Mouse (Mus musculus): ENCODE measurements around the gene 1700023F06Rik. TPM values are rescaled to one million over a fixed set of nuclear protein-coding genes. Genes with fewer than 3 reads are reported as not detected.
A peak's percentile ranks its signal among the peaks of the same experiment; 100 is the strongest.

The 1700023F06Rik gene
- 9.4 and 10.0 TPM in 2 replicates for polyA plus RNA-seq (2012; rRNA removed)

GRCm38 (mm10) chr11:103208458-103208857, at the start of gene 1700023F06Rik:
1700023F06Rik (minus strand) TSS chr11:103208558.
- WGBS = 97% methylated on average over 3 of the region's 3 CpGs
- TF ChIP-seq POLR2A (IDR thresholded peaks at IDR 0.05; ENCODE audit: borderline replicate concordance, insufficient read depth, low read length) (no peak), CTCF (IDR thresholded peaks at IDR 0.05; ENCODE audit: borderline replicate concordance, insufficient read depth, low read depth, low read length) (no peak)
- DNase-seq = no peak
- no peak within 1 kb of the TSS for H3K4me3 ChIP-seq (replicated peaks; ENCODE audit: insufficient read depth, low read depth, low read length)
- H3K4me1 ChIP-seq (ENCODE audit: control insufficient read depth, insufficient read depth, low read length) = no peaks in the 10 kb centered on the region
- no peak within 1 kb of the TSS for H3K27ac ChIP-seq (ENCODE audit: insufficient read depth, low read length)
- no peaks in the 10 kb centered on the region for H3K27me3 ChIP-seq (ENCODE audit: control insufficient read depth, insufficient read depth, low read length)

DNA sequence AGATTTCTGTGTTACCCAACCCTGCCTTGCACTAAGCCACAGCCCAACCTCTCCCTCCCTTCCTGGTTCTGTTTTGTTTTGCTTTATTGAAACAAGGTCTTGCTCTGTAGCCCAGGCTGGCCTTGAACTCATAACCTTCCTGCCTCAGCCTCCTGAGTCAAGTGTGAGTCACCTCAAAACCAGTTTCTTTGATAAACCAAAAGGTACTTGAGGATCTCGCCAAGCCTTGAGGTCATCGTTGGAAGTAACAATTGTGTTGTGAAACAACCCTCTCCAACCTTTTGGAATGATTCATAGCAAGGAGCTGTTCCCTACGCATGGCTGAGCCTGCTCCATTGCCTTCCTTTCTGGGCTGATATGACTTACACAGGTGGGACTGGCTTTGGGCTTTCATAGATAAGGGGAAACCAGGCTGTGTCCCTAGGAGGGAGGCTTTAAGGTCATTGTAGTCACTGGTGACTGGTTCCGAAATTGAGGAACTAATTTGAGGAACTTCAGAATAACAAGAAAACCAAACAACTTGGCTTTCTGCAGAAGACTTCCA, 49.7 kb upstream of the 1700023F06Rik start:
- DNase-seq = no peak
- Histone ChIP-seq H3K4me3 (replicated peaks; ENCODE audit: insufficient read depth, low read depth, low read length) (no peak overlapping the region), H3K27ac (ENCODE audit: insufficient read depth, low read length) (no peak overlapping the region), H3K4me1 (ENCODE audit: control insufficient read depth, insufficient read depth, low read length) (peaks cover 10% of the 10 kb centered on the region; the same call in 1 of the 2 replicates), H3K27me3 (ENCODE audit: control insufficient read depth, insufficient read depth, low read length) (no peaks in the 10 kb centered on the region)
- 95% methylated on average over 4 of the region's 4 CpGs for WGBS
- TF ChIP-seq POLR2A (IDR thresholded peaks at IDR 0.05; ENCODE audit: borderline replicate concordance, insufficient read depth, low read length) (no peak), CTCF (IDR thresholded peaks at IDR 0.05; ENCODE audit: borderline replicate concordance, insufficient read depth, low read depth, low read length) (no peak)

GRCm38 (mm10) chr11:103253605-103254004, 45.2 kb upstream of the 1700023F06Rik start:
- Histone ChIP-seq H3K27me3 (ENCODE audit: control insufficient read depth, insufficient read depth, low read length) (no peaks in the 10 kb centered on the region), H3K4me1 (ENCODE audit: control insufficient read depth, insufficient read depth, low read length) (peaks cover 5% of the 10 kb centered on the region; the same call in 1 of the 2 replicates), H3K4me3 (replicated peaks; ENCODE audit: insufficient read depth, low read depth, low read length) (no peak overlapping the region), H3K27ac (ENCODE audit: insufficient read depth, low read length) (no peak overlapping the region)
- no peak for TF ChIP-seq POLR2A (IDR thresholded peaks at IDR 0.05; ENCODE audit: borderline replicate concordance, insufficient read depth, low read length)
- TF ChIP-seq CTCF (IDR thresholded peaks at IDR 0.05; ENCODE audit: borderline replicate concordance, insufficient read depth, low read depth, low read length) = no peak
- WGBS = 90% methylated on average over 5 of the region's 5 CpGs
- DNase-seq = no peak

DNA sequence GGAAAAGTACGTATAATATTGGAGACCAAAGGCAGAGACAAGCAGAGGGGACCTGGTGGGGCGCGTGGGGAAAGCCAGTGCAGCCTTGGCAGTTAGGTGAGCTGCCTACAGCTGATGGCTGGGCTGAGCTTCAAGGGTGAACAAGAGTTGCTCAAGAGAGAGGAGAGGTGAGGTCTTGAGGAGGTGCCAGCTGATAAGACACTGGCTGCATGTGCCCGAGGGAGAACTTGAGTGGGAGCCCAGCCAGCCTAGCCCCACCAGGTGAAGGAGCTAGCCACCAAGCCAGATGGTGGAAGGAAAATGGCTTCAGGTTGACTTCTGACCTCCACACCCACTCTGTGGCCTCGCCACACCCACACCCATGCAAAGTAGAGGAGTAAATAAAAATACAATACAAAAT, 44.0 kb upstream of the 1700023F06Rik start:
- DNase-seq = no peak
- H3K4me1 ChIP-seq (ENCODE audit: control insufficient read depth, insufficient read depth, low read length) = peaks cover 10% of the 10 kb centered on the region
- H3K27me3 ChIP-seq (ENCODE audit: control insufficient read depth, insufficient read depth, low read length) = no peaks in the 10 kb centered on the region
- no peak overlapping the region for H3K27ac ChIP-seq (ENCODE audit: insufficient read depth, low read length)
- TF ChIP-seq POLR2A (IDR thresholded peaks at IDR 0.05; ENCODE audit: borderline replicate concordance, insufficient read depth, low read length) (no peak), CTCF (IDR thresholded peaks at IDR 0.05; ENCODE audit: borderline replicate concordance, insufficient read depth, low read depth, low read length) (no peak)
- WGBS = 76% methylated on average over 5 of the region's 5 CpGs
- no peak overlapping the region for H3K4me3 ChIP-seq (replicated peaks; ENCODE audit: insufficient read depth, low read depth, low read length)

GRCm38 (mm10) chr11:103250324-103250723, 42.0 kb upstream of the 1700023F06Rik start:
- no peak for DNase-seq
- no peak overlapping the region for H3K4me3 ChIP-seq (replicated peaks; ENCODE audit: insufficient read depth, low read depth, low read length)
- 93% methylated on average over 3 of the region's 3 CpGs for WGBS
- no peak overlapping the region for H3K27ac ChIP-seq (ENCODE audit: insufficient read depth, low read length)
- H3K4me1 ChIP-seq (ENCODE audit: control insufficient read depth, insufficient read depth, low read length) = peaks cover 25% of the 10 kb centered on the region
- H3K27me3 ChIP-seq (ENCODE audit: control insufficient read depth, insufficient read depth, low read length) = no peaks in the 10 kb centered on the region
- no peak for TF ChIP-seq POLR2A (IDR thresholded peaks at IDR 0.05; ENCODE audit: borderline replicate concordance, insufficient read depth, low read length)
- no peak for TF ChIP-seq CTCF (IDR thresholded peaks at IDR 0.05; ENCODE audit: borderline replicate concordance, insufficient read depth, low read depth, low read length)

GRCm38 (mm10) chr11:103249509-103249908, 41.2 kb upstream of the 1700023F06Rik start:
- DNase-seq = no peak
- H3K4me3 ChIP-seq (replicated peaks; ENCODE audit: insufficient read depth, low read depth, low read length) = no peak overlapping the region
- 68% methylated on average over 6 of the region's 6 CpGs for WGBS
- peaks cover 31% of the 10 kb centered on the region for H3K4me1 ChIP-seq (ENCODE audit: control insufficient read depth, insufficient read depth, low read length)
- H3K27ac ChIP-seq (ENCODE audit: insufficient read depth, low read length) = no peak overlapping the region
- TF ChIP-seq POLR2A (IDR thresholded peaks at IDR 0.05; ENCODE audit: borderline replicate concordance, insufficient read depth, low read length) (no peak), CTCF (IDR thresholded peaks at IDR 0.05; ENCODE audit: borderline replicate concordance, insufficient read depth, low read depth, low read length) (no peak)
- no peaks in the 10 kb centered on the region for H3K27me3 ChIP-seq (ENCODE audit: control insufficient read depth, insufficient read depth, low read length)

GRCm38 (mm10) chr11:103248837-103249236, 40.5 kb upstream of the 1700023F06Rik start:
- DNase-seq = no peak
- Histone ChIP-seq H3K27me3 (ENCODE audit: control insufficient read depth, insufficient read depth, low read length) (no peaks in the 10 kb centered on the region), H3K4me1 (ENCODE audit: control insufficient read depth, insufficient read depth, low read length) (peaks cover 34% of the 10 kb centered on the region), H3K27ac (ENCODE audit: insufficient read depth, low read length) (no peak overlapping the region), H3K4me3 (replicated peaks; ENCODE audit: insufficient read depth, low read depth, low read length) (no peak overlapping the region)
- WGBS = 92% methylated on average over 5 of the region's 5 CpGs
- TF ChIP-seq CTCF (IDR thresholded peaks at IDR 0.05; ENCODE audit: borderline replicate concordance, insufficient read depth, low read depth, low read length) = no peak
- TF ChIP-seq POLR2A (IDR thresholded peaks at IDR 0.05; ENCODE audit: borderline replicate concordance, insufficient read depth, low read length) = no peak

GRCm38 (mm10) chr11:103247504-103248177, 39.3 kb upstream of the 1700023F06Rik start:
- H3K27ac ChIP-seq (ENCODE audit: insufficient read depth, low read length) = no peak overlapping the region
- WGBS = 61% methylated on average over 11 of the region's 11 CpGs
- TF ChIP-seq POLR2A (IDR thresholded peaks at IDR 0.05; ENCODE audit: borderline replicate concordance, insufficient read depth, low read length) (no peak), CTCF (IDR thresholded peaks at IDR 0.05; ENCODE audit: borderline replicate concordance, insufficient read depth, low read depth, low read length) (no peak)
- no peaks in the 10 kb centered on the region for H3K27me3 ChIP-seq (ENCODE audit: control insufficient read depth, insufficient read depth, low read length)
- peak; percentile 57 for DNase-seq
- peaks cover 34% of the 10 kb centered on the region for H3K4me1 ChIP-seq (ENCODE audit: control insufficient read depth, insufficient read depth, low read length)
- no peak overlapping the region for H3K4me3 ChIP-seq (replicated peaks; ENCODE audit: insufficient read depth, low read depth, low read length)
